Mouse (Mus musculus) heart, embryonic 14.5 days (tissue): Measurements from ENCODE around the gene Ube2q2. TPM values are rescaled to one million over a fixed set of nuclear protein-coding genes. Genes with fewer than 3 reads are reported as not detected.

Experiments used
- ATAC-seq: fragments of 200-750 bp; cut with Nextera tagmentation; 2 replicates; pipeline ENCODE4 v1.8.0; 2017; ENCODE audit warnings: low read depth, moderate TSS enrichment; ENCODE audit not compliant: insufficient number of reproducible peaks, insufficient read depth, low FRiP score
- H3K27ac ChIP-seq, 2 experiments: fragments of 200-500 bp in 1 of 2; fragments of 300-500 bp in 1 of 2; sonication (generic) in 1 of 2; replicated peaks in 1 of 2; 2 replicates each; pipeline ENCODE4 v1.5.1; 2012 to 2014; ENCODE audit warnings: low read depth in 2 of 2, low read length in 2 of 2, control low read depth in 1 of 2, mild to moderate bottlenecking in 1 of 2, mixed read lengths in 1 of 2; ENCODE audit not compliant: control insufficient read depth in 1 of 2, insufficient read depth in 1 of 2
- H3K27me3 ChIP-seq: fragments of 300-500 bp; sonication (generic); 2 replicates; pipeline ENCODE4 v1.6.1; 2014; ENCODE audit warnings: mild to moderate bottlenecking, low read length, control low read depth; ENCODE audit not compliant: control insufficient read depth, insufficient read depth
- H3K36me3 ChIP-seq: fragments of 300-500 bp; sonication (generic); 2 replicates; pipeline ENCODE4 v1.6.1; 2014; ENCODE audit warnings: mild to moderate bottlenecking, control low read depth, low read length, mixed read lengths; ENCODE audit not compliant: control insufficient read depth, insufficient read depth
- H3K4me1 ChIP-seq, 2 experiments: fragments of 200-500 bp in 1 of 2; fragments of 300-500 bp in 1 of 2; sonication (generic) in 1 of 2; 2 replicates each; pipeline ENCODE4 v1.6.1; 2012 to 2014; ENCODE audit warnings: low read length in 2 of 2, control low read depth in 1 of 2, mixed read lengths in 1 of 2; ENCODE audit not compliant: control insufficient read depth in 2 of 2, insufficient read depth in 2 of 2
- H3K4me2 ChIP-seq: fragments of 300-500 bp; sonication (generic); 2 replicates; pipeline ENCODE4 v1.6.1; 2014; ENCODE audit warnings: mild to moderate bottlenecking, low read length
- H3K4me3 ChIP-seq, 2 experiments: fragments of 200-500 bp in 1 of 2; fragments of 300-500 bp in 1 of 2; sonication (generic) in 1 of 2; 2 replicates each; pipeline ENCODE4 v1.5.1; 2012 to 2014; ENCODE audit warnings: low read length in 2 of 2, mild to moderate bottlenecking in 2 of 2, control low read depth in 1 of 2, low read depth in 1 of 2, moderate library complexity in 1 of 2; ENCODE audit not compliant: control insufficient read depth in 1 of 2, insufficient read depth in 1 of 2
- H3K9ac ChIP-seq: fragments of 300-500 bp; sonication (generic); 2 replicates; pipeline ENCODE4 v1.6.1; 2014; ENCODE audit warnings: mild to moderate bottlenecking, low read length
- H3K9me3 ChIP-seq: fragments of 300-500 bp; sonication (generic); 2 replicates; pipeline ENCODE4 v1.6.1; 2016; ENCODE audit warnings: low read length, control low read depth; ENCODE audit not compliant: control insufficient read depth
- WGBS: fragments of 180-500 bp; shearing (Covaris S2); extraction: QIAGEN DNeasy Blood & Tissue Kit; methylation state at CpG from one replicate; pipeline ENCODE4 v1.1.7; 2014; 5-methylcytosine and 5-hydroxymethylcytosine counted together
- polyA plus RNA-seq: library from polyadenylated mRNA; unstranded; fragments of >200 nt; fragmentation: Nextera tagmentation; extraction: Ambion mirVana; gene quantifications from 2 replicates; pipeline ENCODE4 v1.2.1, GENCODE M21; 2014

Gene Ube2q2
- polyA plus RNA-seq, 1 experiment from 2014 or later = 36.3 TPM

DNA sequence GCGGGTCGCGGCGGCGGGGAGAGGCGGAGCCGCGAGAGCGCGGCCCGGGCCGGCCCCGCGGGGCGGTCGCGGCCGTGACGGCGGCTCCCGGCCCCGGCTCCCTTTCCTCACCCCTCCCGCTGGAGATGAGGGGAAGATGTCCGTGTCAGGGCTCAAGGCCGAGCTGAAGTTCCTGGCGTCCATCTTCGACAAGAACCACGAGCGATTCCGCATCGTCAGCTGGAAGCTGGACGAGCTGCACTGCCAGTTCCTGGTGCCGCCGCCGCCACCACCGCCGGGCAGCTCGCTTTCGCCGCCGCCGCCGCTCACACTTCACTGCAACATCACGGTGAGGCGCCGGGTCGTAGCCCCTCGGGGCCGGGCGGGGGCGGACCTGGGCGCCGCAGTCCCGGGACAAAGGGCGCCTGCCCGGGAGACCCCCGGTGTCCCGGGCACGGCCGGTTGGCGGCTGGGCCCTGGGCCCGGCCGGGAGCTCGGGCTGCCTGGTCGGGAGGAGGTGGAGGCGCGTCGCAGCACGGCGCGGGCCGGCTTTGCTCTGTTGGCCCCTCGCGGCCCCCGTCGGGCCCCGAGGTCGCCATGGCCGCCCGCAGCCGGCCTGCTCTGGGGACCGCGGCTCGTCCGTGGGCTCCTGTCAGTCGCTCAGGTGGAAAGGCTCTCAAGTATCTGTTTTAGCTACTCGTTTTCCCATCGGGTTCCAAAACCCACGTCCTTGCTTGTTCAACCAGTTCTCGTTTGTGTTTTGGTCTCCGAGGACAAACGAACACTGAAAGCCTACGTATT is 1.0 kb downstream of the Ube2q2 start:
- H3K9me3 ChIP-seq = no peaks in the 10 kb centered on the region
- H3K4me1 ChIP-seq = peaks cover 2 to 13% of the 10 kb centered on the region in 2 experiments; a peak in 3 of 4 replicates
- H3K9ac ChIP-seq = peak overlapping the region; percentile 77
- ATAC-seq = peak; percentile 77
- H3K4me3 ChIP-seq = peak overlapping the region; percentile 75 to 78
- no peaks in the 10 kb centered on the region for H3K27me3 ChIP-seq
- under 1% methylated on average over 82 of the region's 93 CpGs for WGBS
- H3K27ac ChIP-seq = peak overlapping the region; percentile 39 to 73
- no peaks in the 10 kb centered on the region for H3K36me3 ChIP-seq
- H3K4me2 ChIP-seq = peak overlapping the region; percentile 92

- Histone ChIP-seq H3K36me3 (no peaks in the 10 kb centered on the region), H3K4me3 (peak overlapping the region; percentile 75 to 78), H3K27ac (peak overlapping the region in 1 of 2 experiments; percentile 73; a peak in 1 of 4 replicates), H3K9ac (peak overlapping the region; percentile 77), H3K27me3 (no peaks in the 10 kb centered on the region), H3K9me3 (no peaks in the 10 kb centered on the region), H3K4me1 (peaks cover 2 to 13% of the 10 kb centered on the region in 2 experiments; a peak in 3 of 4 replicates), H3K4me2 (peak overlapping the region; percentile 92)
- ATAC-seq = no peak
- WGBS = 3% methylated on average over 13 of the region's 13 CpGs
These were observed 1.6 kb downstream of the Ube2q2 start for GRCm38 (mm10) chr9:55150279-55150726.

DNA sequence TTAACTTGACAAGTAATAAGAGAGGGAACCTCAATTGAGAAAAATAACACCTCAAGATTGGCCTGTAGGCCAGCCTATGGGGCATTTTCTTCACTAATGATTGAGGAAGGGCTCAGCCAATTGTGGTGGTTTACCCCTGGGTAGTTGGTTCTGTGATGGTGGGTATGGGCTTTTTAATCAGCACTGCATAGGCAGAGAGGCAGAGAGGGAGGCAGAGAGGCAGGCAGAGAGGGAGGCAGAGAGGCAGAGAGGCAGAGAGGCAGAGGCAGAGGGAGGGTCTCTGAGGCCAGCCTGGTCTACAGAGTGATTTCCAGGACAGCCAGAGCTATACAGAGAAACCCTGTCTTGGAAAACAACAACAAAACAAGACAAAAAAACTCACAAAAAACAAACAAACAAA is 2.4 kb downstream of the Ube2q2 start:
- peak overlapping the region; percentile 77; the same call in 1 of the 2 replicates for H3K9ac ChIP-seq
- no peaks in the 10 kb centered on the region for H3K9me3 ChIP-seq
- peak overlapping the region in 1 of 2 experiments; percentile 75; a peak in 1 of 4 replicates for H3K4me3 ChIP-seq
- no peaks in the 10 kb centered on the region for H3K27me3 ChIP-seq
- H3K4me1 ChIP-seq = peaks cover 2 to 13% of the 10 kb centered on the region in 2 experiments; a peak in 3 of 4 replicates
- H3K27ac ChIP-seq = no peak overlapping the region
- peak overlapping the region; percentile 92 for H3K4me2 ChIP-seq
- H3K36me3 ChIP-seq = no peaks in the 10 kb centered on the region
- no peak for ATAC-seq

DNA sequence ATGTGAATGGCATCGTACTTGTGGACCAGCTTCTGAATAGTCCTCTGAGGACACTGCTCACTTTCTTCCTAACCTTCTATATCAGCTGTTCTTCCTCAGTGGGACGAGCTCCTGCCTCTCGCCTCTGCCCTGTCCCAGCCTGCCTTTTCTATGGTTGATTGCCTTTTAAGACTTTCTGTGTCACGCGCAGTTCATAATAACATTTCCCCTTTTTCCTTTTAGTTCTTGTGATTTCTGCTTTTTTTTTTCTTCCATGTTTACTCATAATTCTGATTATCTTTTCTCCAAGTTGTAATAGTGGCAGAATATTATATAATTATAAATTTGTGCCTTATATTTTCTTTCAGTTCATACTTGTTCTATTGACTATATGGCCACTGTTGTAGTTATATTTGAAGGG is 4.3 kb downstream of the Ube2q2 start:
- Histone ChIP-seq H3K4me2 (no peak overlapping the region), H3K9me3 (no peaks in the 10 kb centered on the region), H3K27ac (no peak overlapping the region), H3K4me3 (no peak overlapping the region), H3K4me1 (peaks cover 2 to 13% of the 10 kb centered on the region in 2 experiments; a peak in 3 of 4 replicates), H3K27me3 (no peaks in the 10 kb centered on the region), H3K36me3 (no peaks in the 10 kb centered on the region), H3K9ac (no peak overlapping the region)
- 89% methylated on average over 5 of the region's 5 CpGs for WGBS
- ATAC-seq = no peak

- Histone ChIP-seq H3K36me3 (peaks cover 26% of the 10 kb centered on the region), H3K27me3 (no peaks in the 10 kb centered on the region), H3K27ac (no peak overlapping the region), H3K4me3 (no peak overlapping the region), H3K9me3 (no peaks in the 10 kb centered on the region), H3K4me2 (no peak overlapping the region), H3K9ac (no peak overlapping the region), H3K4me1 (no peaks in the 10 kb centered on the region)
- WGBS = 59% methylated on average over 7 of the region's 7 CpGs
- ATAC-seq = no peak
These were observed 22.2 kb downstream of the Ube2q2 start for GRCm38 (mm10) chr9:55170655-55171412.

- WGBS = 89% methylated on average over 1 of the region's 1 CpGs
- Histone ChIP-seq H3K9me3 (no peaks in the 10 kb centered on the region), H3K27ac (no peak overlapping the region), H3K9ac (no peak overlapping the region), H3K4me1 (no peaks in the 10 kb centered on the region), H3K4me2 (no peak overlapping the region), H3K27me3 (no peaks in the 10 kb centered on the region), H3K36me3 (peaks cover 16% of the 10 kb centered on the region; the same call in 1 of the 2 replicates), H3K4me3 (no peak overlapping the region)
- no peak for ATAC-seq
These were observed 23.6 kb downstream of the Ube2q2 start for GRCm38 (mm10) chr9:55172195-55172685.

- Histone ChIP-seq H3K9ac (no peak overlapping the region), H3K36me3 (0 out of 2 replicates have a peak, but pooled peaks cover 3% of the 10 kb centered on the region), H3K4me1 (no peaks in the 10 kb centered on the region), H3K4me3 (no peak overlapping the region), H3K4me2 (no peak overlapping the region), H3K9me3 (no peaks in the 10 kb centered on the region), H3K27me3 (no peaks in the 10 kb centered on the region), H3K27ac (no peak overlapping the region)
- no peak for ATAC-seq
- 75% methylated on average over 2 of the region's 2 CpGs for WGBS
These were observed 25.6 kb downstream of the Ube2q2 start for GRCm38 (mm10) chr9:55174235-55174634.
